Mouse (Mus musculus) frontal cortex, adult 2 months (tissue): ENCODE measurements around the gene Xylb. TPM values are rescaled to one million over a fixed set of nuclear protein-coding genes. Genes with fewer than 3 reads are reported as not detected.

Experiments used
- DNase-seq, 2 experiments: peaks; one replicate each; pipeline ENCODE4 v3.0.0; 2022; ENCODE audit warnings: low spot score in 1 of 2; ENCODE audit errors: extremely low spot score in 1 of 2
- polyA plus RNA-seq: library from polyadenylated mRNA; depleted of rRNA; stranded (reverse); fragments of >200 nt; gene quantifications from 2 replicates; pipeline ENCODE4 v1.2.3, GENCODE M21; 2012; rRNA removed

The Xylb gene
- polyA plus RNA-seq, result 6.8 and 7.3 TPM in 2 replicates

DNA sequence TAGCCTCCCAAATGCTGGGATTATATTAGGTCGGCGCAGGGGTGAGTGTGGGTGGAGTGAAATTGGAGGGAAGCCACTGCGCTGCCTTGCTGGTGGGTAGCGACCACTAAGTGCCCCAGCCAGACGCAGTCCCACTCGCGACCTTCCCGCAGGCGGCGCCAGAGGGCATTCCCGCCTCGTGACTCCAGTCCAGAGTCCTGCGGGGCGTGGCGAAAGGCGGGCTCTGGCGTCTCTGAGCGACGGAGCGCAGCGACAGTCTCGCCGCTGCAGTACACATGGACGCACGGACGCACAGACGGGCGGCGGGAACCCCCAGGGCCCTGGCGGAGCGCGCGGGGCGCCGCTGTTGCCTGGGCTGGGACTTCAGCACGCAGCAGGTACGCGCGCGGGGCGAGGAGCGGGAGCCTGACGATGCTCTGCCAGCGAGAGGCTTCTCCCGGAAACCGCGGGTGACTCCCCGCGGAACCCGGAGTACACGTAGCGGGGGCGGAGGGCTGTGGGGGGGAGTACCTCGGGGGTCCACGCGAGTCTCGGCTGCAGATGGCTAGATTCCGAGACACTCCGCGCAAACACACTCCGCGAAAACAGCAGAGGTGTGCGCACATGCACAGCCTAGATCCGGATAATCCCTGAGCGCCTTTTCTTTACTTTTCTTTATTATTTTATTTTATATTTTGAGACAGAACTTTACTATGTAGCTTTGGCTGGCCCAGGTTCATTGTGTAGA, at the start of gene Xylb:
Xylb (plus strand) TSS at position 51 of the 727 bp plus-strand sequence.
- DNase-seq, result peak; percentile 77 to 92

DNA sequence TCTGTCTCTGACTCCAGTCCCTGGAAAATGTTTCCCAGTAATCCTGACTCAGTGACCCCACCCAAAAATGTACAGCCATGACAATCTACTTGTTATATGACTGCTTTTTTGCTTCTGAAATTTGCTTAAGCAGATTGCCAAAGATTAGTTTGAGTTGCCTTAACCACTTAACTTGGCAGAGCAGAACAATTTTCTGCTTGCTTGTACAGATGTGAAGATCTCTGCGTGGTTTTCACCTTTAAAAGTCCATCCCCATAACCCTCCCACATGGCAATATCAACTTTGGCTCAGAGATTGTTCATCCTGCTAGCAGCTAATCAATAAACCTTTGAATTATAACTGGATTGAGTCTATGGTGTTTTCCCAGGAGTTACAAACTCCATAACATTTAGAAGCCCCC, 48.1 kb upstream of the Xylb start:
- no peak for DNase-seq

DNA sequence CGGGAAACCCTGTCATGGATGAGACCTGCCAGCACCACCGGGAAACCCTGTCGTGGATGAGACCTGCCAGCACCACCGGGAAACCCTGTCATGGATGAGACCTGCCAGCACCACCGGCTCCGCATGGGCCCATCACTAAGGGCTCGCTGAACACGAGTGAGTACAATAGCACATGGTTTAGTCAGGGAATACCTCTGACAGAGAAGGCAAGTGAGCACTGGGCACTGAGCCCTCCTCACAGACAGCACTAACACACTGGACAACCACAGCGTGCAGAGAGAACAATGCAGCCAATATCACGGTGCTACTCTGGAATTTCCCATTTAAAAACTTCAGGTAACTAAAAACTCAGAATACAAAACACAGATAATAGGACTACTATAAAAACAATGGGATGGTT, 44.1 kb upstream of the Xylb start:
- no peak for DNase-seq

DNA sequence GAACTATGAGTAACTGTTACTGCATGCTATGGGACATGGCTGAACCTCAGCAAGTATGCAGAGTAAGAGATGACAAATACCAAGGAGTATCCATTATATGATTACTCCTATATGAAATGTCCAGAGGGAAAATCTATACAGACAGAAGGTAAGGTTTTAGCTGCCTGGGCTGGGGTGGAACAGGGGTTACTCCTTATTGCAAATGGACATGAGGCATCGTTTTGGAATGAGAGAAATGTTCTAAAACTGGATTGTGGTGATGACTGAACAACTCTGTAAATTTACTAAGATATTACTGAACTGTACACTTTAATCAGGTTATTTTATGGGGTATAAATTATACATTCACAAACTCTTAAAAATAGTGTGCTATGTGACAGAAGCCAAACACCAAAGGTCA, 38.3 kb upstream of the Xylb start:
- no peak for DNase-seq

DNA sequence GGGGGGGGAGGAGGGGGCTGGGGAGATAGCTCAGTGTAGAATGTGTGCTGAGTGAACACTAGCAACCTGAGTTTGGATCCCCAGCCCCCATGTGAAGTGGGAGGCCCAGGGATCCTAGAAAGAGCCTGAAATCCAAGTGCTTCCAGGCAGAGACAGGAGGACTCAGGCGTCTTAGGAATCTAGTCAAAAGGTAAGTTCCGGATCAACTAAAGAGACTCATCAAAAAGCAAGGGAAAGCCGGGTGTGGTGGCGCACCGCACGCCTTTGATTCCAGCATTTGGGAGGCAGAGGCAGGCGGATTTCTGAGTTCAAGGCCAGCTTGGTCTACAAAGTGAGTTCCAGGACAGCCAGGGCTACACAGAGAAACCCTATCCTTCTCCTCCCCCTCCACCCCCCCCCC, 36.7 kb upstream of the Xylb start:
- no peak for DNase-seq

DNA sequence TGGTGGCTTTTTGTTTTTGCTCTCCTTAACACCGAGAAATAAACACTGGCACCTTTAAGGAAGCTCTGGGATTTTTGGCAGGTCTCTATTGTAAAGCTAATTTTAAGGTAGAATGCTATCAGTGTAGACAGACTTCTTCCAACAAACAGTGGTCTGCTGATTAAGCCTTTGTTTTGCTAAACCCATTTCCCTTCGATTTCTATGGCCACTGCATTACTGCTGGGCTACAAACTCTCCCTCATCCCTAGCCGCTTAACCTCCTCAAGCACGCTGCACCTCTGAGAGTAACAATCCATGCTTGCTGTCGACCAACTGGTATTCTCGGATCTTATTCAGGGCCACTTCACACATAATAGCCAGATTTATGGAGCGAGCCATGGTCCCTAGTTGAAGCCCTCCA, 36.2 kb upstream of the Xylb start:
- no peak for DNase-seq

DNA sequence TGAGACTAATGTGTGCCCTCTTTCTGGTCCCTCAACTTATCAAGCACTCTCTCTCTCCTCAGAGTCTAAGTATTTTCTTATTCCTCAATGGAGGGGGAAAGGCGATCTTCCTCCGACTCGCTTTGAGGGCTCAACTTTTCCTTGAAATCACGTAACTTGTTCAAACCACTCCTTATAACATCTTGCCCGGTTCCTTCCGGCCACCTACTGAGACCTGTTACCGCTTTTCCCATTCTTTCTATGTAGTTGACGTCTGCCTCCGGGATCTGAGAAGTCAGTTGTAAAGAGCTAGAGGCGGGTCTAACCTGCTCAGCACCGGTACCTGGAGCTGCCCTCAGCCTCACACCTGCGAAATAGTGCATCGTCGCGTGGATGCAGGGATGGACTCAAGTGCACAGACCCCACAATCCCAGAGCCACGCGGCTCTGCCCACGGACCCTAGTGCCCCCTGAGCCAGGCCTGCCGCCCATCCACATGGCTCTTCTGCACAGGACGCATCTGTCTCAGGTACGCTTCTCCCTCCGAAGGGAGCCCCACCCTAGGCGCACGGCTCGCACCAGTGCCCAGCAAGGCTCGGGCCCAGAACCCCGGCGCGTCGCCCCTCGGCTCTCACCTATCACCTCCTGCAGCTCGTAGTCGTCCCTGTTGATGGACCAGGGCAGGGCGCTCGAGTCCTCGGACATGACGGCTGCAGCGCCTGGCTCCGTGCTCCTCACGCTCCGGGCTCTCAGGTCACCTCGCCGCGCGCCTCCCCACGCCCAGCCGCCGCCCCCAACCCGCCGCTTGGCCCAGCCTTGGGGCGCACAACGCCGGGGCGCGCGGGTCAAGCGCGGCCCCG, 35.6 kb upstream of the Xylb start:
- DNase-seq, result no peak

DNA sequence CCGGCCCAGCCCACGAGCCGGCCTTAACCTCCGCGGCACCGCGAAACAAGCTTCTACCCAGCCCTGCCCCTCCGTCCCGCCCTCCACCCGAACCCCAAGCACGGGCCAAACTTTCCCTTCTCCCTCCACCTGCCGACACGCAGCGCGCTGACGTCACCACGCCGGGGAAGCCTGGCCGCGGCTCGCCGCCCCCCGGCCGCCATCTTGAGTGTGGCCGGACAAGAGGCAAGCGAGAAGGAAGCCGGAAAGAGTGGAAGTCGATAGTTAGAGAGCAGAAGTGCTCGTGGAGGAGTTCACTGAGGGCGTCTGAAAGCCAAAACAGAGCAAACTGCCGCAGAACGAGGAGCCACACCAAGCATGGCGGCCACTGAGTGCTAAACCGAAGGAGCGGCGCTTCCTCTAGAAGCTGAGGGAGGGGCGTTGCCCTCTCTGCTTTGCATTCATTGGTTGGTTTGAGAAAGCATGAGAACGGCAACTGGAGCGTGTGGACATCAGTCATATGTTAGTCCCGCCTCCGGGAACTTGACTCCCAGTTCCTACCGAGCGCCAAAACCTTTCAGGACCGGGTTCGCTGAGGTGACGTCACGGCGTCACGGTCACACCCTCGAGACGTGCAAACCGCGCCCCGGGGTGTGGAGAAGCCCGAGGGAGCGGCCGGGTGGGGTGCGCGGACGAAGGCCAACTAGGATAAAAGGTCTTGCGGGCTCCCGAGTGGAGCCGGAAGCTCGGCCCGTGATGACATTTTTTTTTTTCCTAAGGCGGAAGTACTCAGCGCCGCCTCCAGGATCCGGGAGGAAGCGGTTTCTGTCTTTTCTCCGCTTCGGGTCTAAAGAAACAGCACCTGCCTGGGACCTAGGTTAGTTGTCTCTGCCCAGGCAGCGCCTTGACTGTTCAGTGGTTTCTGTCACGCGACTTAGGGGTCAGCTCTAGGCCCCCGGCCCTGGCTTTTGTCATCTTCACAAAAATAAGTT, 34.6 kb upstream of the Xylb start, which contains the start of gene Oxsr1:
Oxsr1 (minus strand) TSS at position 139 of the 971 bp plus-strand sequence.
- DNase-seq, result peak; percentile 99 to 100

DNA sequence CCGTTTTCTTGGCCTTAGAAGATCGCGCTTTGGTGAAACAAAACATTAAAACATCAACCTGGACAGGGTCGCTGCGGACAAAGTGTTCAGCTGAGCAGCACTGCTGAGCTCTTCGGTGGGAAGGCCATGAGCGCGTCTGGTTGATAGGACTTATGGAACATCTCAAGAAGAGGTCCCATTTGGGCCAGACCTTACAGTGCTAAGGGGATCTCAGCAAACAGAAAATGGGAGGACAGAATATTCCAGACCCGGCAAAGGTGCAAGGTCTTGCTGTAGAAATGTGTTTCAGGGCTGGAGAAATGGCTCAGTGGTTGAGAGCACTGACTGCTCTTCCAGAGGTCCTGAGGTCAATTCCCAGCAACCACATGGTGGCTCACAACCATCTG, 33.9 kb upstream of the Xylb start:
- no peak for DNase-seq

DNA sequence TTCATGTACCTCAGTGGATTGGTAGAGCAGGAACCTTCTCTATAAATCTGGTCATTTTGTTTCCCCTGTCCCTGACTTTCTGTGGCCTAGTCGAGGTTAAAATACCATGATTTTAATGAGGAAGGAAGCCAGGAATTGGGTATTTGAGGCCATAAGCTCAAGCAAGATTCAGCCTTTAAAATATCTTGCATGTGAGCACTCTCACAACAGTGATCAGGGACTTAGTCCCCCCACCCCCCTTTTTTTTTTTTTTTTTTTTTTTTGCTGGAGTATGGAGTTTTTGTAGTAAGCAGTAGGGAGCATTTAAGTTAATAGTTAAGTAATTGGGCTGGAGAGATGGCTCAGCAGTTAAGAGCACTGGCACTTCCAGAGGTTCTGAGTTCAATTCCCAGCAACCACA, 33.1 kb upstream of the Xylb start:
- DNase-seq, result no peak

DNA sequence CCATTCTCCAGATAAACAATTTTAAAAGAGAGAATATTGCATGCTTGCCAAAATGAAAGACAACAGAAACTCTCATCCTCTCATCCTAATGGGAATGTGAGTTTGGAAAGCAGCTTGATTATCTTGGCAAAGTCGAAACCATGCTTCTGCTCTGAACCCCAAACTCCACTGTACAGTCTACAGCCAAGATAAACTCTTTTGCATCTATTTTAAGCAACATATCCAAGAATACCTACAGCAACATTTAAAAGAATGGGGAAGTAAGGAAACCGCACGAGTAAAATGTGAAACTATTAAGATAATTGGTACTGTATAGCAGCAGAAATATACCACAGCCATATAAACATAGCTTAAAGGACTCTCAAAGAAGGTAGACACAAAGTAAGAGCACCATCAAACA, 28.7 kb upstream of the Xylb start:
- no peak for DNase-seq

DNA sequence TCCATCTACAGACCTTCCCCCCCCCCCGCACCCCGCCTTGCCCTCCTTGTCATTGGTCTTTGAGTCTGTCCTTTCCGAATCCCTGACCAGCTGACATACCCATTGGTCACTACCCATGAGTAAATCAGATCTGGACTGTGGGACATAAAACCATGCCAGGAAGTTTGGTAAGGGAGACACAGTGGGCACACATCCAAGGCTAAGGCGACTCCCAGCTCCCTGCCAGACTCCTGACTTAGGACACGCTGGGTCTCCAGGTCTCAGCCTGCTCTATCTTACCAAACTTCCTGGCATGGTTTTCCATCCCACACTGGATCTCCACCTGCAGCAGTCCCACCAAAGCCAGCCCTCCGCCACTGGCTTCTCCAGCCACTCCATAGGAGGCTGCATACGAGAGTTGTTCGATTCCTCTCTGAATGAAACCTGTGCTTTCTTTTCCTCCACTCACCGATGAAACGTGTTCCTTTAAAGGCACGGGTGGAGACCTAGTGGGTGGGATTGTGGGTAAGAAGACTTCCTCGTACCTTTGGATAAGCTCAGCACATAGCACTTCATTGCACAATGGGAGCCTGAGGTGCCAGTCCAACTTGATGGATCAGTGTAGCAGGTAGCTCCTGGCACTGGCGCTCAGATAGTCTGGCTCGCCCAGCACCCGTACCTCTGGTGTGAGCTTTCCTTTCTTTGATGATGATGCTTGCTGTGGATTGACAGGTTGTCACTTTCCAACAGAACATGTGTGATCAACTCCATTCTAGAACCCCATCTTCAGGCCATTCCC, 26.8 kb upstream of the Xylb start:
- no peak for DNase-seq

DNA sequence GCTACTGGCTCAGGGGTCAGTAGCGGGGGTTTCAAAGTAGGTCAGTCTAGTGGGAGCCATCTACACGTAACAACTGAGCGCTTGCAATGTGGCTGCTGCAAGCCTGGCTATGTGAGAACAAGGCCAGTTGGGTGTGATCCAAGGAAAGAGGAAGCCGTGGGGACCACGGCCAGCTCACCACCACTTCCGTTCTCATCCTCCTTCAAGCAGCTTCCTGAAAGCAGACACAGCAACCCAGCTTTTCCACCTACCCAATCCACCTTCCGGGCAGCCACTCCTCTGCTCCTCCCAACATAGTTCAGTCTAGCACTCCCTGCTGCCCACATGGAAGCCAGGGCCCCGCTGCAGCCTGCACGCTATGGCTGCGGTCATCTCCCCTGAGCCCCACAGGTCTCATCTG, 22.9 kb upstream of the Xylb start:
- peak in 1 of 2 experiments; percentile 69 for DNase-seq

DNA sequence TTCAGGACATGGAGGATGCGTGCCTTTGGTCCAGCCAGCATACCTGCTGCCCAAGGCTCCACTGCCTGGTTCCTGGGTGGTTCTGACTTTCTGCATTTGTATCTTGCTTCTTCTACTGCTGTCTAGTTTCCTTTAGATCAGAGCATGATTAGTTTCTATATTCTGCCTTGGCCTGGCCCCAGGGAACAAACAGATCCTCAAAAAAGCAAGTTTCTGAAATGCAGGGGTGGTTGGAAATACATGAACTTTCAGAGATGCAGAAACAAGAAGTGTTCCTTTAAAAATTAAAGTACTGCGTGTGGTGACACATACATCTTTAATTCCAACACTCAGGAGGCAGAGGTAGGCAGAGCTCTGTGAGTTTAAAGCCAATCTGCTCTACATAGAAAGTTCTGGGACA, 22.3 kb upstream of the Xylb start:
- peak in 1 of 2 experiments; percentile 53 for DNase-seq

DNA sequence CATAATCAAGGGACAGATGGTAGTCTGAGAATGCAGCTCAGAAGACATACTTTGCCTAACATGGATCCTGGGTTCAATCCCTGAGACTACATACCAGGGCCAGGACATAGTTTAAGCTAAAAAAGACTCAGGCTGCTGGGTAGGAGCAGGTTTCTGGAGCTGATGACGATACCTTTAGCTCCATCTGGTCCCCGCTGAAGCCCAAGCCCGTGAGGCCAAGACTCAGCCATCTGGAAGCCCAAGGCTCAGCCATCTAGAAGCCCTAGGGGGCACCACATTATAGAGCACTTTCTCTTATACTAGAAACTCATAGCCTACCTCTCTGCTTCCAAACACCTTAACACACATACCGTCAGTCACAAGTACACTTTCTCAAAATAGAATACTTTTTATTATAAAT, 21.6 kb upstream of the Xylb start:
- no peak for DNase-seq

DNA sequence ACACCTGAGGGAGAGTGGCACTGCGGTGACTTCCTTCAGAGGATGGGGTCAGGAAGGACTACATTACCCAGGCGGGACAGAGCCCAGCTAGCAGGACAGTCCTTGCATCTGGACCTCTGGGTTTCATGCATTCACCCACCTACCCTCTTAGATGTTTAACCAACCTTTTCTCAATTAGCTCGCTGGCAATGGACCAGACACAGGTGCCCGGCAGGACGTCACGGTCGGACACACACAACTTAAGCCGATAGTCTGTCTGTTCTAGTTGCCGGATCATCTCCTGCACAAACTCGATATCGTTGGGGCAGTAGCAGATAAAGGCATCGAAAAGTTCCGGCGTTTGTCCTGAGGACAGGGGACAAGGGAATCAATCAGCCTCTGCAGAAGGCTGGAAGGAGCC, 19.3 kb upstream of the Xylb start:
- no peak for DNase-seq

DNA sequence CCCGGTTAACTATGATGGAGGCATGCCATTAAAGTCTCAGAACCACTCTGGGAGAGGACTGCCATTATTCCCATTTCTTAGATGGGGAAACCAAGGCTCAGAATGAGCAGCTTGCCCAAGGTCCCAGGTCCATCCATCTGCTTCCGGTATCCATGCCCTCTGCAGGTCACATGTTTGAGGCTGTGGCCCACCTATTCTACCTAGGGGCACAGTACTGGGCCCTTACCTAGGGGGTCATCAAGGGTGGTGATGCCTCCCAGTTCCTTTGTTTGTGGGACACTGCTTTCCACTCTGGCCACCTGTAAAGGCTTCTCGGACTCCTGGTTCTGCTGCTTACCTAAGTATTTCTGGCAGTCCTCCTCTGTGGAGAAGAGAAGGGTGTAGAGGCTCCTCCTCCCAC, 18.8 kb upstream of the Xylb start:
- DNase-seq, result no peak

DNA sequence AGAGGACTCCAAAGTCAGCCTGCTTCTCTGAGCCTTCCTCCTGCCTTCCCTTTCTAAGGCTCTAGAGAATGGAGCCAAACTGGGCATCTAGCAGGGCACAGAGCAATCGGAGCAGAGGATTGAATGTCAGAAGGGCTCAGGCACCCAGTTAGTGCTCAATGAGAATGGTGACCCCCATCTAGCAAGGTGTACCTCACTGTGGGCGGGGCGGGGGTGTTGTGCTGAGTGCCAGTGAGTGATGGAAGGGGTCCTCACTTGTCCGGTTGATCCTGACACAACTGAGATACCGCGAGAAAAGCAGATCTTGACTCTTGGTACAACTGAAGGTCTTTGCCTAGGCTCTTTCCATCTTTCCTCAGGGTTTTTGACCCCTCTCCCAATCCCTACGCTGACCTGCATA, 18.1 kb upstream of the Xylb start:
- DNase-seq, result no peak

DNA sequence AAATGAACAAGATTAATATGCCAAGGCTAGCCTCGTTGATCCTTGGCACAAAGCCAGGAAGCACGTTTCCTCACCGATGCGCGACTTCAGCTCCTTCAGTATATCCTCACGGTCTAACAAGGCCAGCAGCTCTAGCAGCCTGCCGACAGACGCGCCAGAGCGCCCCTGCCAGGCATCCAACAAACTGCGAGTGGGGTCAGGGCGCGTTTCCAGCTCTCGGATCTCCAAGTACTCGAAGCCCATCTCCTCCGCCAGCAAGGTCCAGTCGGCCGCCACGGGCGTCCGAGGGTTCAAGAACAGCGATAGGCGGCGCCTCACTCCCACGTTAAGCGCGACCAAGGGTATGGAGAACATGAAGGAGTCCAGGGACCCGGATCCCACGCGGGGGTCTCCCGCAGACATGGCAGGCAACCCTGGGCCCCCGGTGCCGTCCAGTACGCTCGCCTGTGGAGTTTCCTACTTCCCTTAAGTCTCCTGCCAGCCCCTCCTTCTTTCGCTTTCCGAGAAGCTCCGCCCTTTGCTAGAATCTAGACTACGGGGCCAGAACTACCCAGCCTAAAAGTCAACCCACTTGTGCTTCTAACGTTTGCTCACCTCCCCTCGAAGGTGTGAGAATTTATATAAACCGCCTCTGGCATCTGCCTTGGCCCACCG, 17.5 kb upstream of the Xylb start, which contains the start of gene Acaa1a:
Acaa1a (plus strand) TSS at position 119 of the 654 bp plus-strand sequence.
- DNase-seq, result peak in 1 of 2 experiments; percentile 30
